Mouse (Mus musculus): ENCODE measurements around the gene Plppr2.

Plppr2 gene

GRCm38 (mm10) chr9:21932445-21933137 lies 4.2 kb upstream of the Plppr2 start:
- DNase-seq (ENCODE audit: low spot score) = no peak

GRCm38 (mm10) chr9:21934021-21934420 lies 2.8 kb upstream of the Plppr2 start:
- no peak for DNase-seq (ENCODE audit: low spot score)

GRCm38 (mm10) chr9:21935466-21936131 lies 1.2 kb upstream of the Plppr2 start:
- DNase-seq (ENCODE audit: low spot score) = no peak

- no peak for DNase-seq (ENCODE audit: low spot score)
Observed at GRCm38 (mm10) chr9:21937711-21938175, 910 bp downstream of the Plppr2 start.

- DNase-seq (ENCODE audit: low spot score) = no peak
Observed at GRCm38 (mm10) chr9:21938234-21938855, 1.5 kb downstream of the Plppr2 start.

- DNase-seq (ENCODE audit: low spot score) = no peak
Observed at GRCm38 (mm10) chr9:21943046-21943445, 6.2 kb downstream of the Plppr2 start.

- DNase-seq (ENCODE audit: low spot score) = no peak
Observed at GRCm38 (mm10) chr9:21943638-21944037, 6.8 kb downstream of the Plppr2 start.

GRCm38 (mm10) chr9:21944267-21944666 lies 7.4 kb downstream of the Plppr2 start:
- no peak for DNase-seq (ENCODE audit: low spot score)

- DNase-seq (ENCODE audit: low spot score) = no peak
Observed at GRCm38 (mm10) chr9:21947540-21948130, 10.8 kb downstream of the Plppr2 start.

- no peak for DNase-seq (ENCODE audit: low spot score)
Observed at GRCm38 (mm10) chr9:21948146-21948545, 11.3 kb downstream of the Plppr2 start.

GRCm38 (mm10) chr9:21948790-21949189 lies 12.0 kb downstream of the Plppr2 start:
- no peak for DNase-seq (ENCODE audit: low spot score)

GRCm38 (mm10) chr9:21950322-21950721 lies 13.5 kb downstream of the Plppr2 start:
- DNase-seq (ENCODE audit: low spot score) = no peak

- DNase-seq (ENCODE audit: low spot score) = no peak
Observed at GRCm38 (mm10) chr9:21951977-21952376, 15.1 kb downstream of the Plppr2 start.

- peak; percentile 63 for DNase-seq (ENCODE audit: low spot score)
Observed at GRCm38 (mm10) chr9:21953600-21953999, 16.8 kb downstream of the Plppr2 start.

- no peak for DNase-seq (ENCODE audit: low spot score)
Observed at GRCm38 (mm10) chr9:21954635-21955034, 17.8 kb downstream of the Plppr2 start.

GRCm38 (mm10) chr9:21955225-21955569 lies 18.4 kb downstream of the Plppr2 start:
- no peak for DNase-seq (ENCODE audit: low spot score)

- peak; percentile 100 for DNase-seq (ENCODE audit: low spot score)
Observed at GRCm38 (mm10) chr9:21955570-21956281, 18.9 kb downstream of the Plppr2 start, which contains the start of gene Swsap1. TSS of gene Swsap1 (plus strand) at chr9:21955755.

GRCm38 (mm10) chr9:21958372-21958771 lies 21.5 kb downstream of the Plppr2 start:
- no peak for DNase-seq (ENCODE audit: low spot score)

GRCm38 (mm10) chr9:21959244-21959643 lies 22.4 kb downstream of the Plppr2 start:
- no peak for DNase-seq (ENCODE audit: low spot score)

- DNase-seq (ENCODE audit: low spot score) = no peak
Observed at GRCm38 (mm10) chr9:21960135-21960534, 23.3 kb downstream of the Plppr2 start.

- no peak for DNase-seq (ENCODE audit: low spot score)
Observed at GRCm38 (mm10) chr9:21960558-21961208, 23.9 kb downstream of the Plppr2 start.

All from layer of hippocampus, adult 11-12 months (tissue).